Mouse (Mus musculus): Measurements from ENCODE around the gene Cdk18.

DNA sequence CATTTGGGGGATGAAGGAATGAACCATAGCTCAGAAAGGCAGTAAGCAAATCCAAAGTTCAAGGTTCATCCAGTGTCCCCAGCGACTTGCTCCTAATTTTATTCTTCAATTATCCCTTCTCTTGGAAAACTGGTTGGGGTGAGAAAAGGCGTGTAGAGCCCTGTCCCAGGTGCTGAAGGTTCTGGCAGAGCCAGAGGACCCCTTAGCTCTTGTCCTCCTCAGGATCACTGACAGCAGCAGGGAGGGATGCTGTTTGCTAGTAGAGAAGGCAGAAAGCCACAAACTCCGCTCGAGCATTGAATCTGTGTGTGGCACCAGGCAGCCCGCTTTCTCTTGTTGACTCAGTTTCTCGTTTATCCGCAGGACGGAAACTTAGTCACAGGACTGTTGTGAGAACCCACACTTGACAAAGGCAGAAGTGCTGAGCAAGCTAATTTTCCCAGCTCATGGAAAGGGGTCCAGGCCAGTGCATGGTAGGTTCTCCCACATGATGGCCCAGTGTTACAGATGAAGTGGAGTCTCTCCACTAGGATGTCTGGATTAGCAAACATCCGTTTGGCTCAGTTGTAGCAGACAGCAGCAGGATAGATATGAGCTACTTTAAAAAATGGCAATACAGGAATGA lies 49.1 kb upstream of the Cdk18 start:
- TF ChIP-seq POLR2A (IDR thresholded peaks at IDR 0.05; ENCODE audit: extremely low read depth, insufficient read depth, low read length) (no peak), CTCF (IDR thresholded peaks at IDR 0.05; ENCODE audit: low read depth, low read length) (no peak)

Measured in liver, adult 2 months (tissue).